Mouse (Mus musculus) liver, embryonic 14.5 days (tissue): ENCODE data around the gene N4bp3.

Experiments used
- CTCF ChIP-seq: IDR thresholded peaks from 2 replicates; pipeline ENCODE4 v1.5.1; 2016; ENCODE audit warnings: antibody characterized with exemption, low read depth, control low read depth
- EP300 ChIP-seq: IDR thresholded peaks from 2 replicates; pipeline ENCODE4 v1.6.1; 2016; ENCODE audit warnings: antibody characterized with exemption, low read depth

DNA sequence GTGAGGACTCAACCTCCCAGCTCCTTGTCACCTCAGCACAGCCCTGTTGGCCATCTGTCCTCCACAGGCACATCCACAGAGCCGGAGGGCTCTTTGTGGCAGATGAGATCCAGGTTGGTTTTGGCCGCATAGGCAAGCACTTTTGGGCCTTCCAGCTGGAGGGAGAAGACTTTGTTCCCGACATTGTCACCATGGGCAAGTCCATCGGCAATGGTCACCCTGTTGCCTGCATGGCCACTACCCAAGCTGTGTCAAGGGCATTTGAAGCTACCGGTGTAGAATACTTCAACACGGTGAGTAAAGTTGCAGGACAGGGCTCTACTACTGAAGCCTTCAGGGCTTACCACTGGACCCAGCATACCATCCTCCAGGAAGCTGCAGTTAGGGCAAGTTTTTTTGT lies 56.8 kb downstream of the N4bp3 start:
- TF ChIP-seq CTCF (no peak), EP300 (no peak)
